Mouse (Mus musculus) NIH3T3 (cell line): ENCODE measurements around the gene Ppp1r37.

Source experiments
- DNase-seq: peaks from one replicate; pipeline ENCODE4 v3.0.0-alpha.2; 2012; ENCODE audit warnings: low read depth

Ppp1r37 gene

DNA sequence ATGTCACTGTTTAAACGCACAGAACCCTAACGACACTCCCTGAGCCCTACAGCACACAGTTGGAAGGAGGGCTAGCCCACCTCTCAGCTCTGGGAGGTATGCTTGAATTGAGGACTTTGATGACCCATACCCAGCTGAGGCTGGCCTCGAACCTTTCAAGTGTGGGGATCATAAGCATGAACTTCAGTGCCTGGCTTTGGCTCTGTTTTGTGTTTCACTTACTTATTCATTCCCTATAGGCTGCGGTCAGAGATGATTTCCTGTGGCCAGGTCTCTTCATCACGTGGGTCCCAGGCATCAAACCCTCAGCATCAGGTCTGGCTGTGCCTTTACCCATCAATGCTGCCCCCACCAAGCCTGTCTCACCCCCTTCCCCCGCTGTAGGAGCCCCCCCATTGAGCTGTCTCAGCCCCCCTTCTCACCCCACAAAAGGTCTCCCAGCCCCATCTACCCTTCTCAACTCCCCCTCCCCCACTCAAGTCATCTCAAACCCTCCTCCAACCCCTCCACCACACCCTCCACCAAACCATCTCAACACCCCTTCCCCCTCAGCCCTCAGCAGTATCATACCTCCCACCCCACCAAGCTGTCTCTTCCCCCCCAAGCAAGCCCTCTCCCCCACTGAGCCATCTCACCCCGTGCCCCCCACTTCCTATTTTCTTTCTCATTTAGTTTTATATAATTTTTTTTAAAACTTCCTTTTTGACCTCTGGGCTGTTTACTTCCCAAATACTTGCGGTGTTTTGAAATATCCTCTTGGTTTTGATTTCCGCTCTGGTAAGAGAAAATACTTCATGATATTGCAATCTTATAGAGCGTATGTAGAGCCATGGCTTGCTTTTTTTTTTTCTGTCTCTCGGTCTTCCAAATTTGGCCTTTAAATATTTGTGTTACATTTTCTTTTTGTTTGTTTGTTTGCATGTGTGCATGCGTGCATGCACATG lies 62.2 kb downstream of the Ppp1r37 start:
- DNase-seq, result no peak

DNA sequence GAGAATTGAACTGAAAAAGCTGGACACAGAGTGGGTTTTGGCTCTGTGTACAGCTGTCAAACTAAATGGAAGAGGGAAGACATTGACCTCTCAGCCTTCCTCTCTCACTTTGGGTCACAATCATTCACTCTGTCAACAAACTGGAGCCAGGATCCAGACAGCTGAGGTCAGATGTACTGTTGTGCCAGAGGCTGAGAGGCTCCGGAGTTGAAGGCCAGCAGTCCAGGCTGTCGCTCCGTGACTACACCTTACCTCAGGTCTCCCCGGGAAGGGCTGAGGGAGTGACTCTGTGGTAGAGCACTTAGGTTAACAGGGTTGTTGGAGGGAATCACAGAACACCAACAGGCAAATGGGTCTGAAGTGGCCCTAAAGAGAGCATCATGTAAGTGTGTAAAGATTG lies 64.5 kb downstream of the Ppp1r37 start:
- DNase-seq, result no peak

- DNase-seq, result no peak
These were observed 66.7 kb downstream of the Ppp1r37 start for GRCm38 (mm10) chr7:19496214-19496555.

DNA sequence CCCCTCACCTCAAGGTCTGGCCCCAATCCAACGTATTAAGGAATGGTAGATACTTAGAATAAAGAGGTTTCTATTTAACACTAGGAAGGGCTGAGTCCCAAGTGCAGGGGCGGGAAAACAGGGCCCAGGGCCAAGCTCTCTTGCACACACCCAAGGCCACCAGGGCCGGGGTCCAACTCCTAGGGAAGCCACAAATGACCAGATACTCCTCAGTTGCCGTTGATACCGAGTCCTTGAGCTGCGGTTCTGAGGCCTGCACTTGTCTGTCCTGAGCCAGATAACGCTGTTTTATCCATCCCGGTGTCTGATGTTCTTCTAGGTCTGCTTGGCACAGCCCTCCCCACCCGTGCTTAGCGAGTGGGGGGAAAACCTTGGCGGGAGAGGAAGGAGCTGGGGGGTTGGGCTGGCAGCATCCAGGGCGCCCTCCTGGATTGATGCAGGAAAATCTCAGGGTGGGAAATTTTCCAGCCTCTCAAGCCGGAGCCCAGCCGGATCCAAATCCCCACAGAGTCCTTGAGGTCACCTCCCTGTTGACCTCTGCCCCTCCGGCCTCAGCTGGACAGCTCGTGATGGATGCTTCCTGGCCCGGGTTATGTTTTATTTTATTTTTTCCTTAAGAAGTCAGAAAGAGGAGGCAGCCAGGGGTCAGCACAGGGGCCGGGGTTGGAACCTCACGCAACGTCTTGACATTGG lies 67.2 kb downstream of the Ppp1r37 start:
- DNase-seq, result peak; percentile 26

GRCm38 (mm10) chr7:19494751-19495474 lies 68.0 kb downstream of the Ppp1r37 start:
- DNase-seq, result no peak

- DNase-seq, result no peak
These were observed 71.1 kb downstream of the Ppp1r37 start for GRCm38 (mm10) chr7:19491731-19492130.

DNA sequence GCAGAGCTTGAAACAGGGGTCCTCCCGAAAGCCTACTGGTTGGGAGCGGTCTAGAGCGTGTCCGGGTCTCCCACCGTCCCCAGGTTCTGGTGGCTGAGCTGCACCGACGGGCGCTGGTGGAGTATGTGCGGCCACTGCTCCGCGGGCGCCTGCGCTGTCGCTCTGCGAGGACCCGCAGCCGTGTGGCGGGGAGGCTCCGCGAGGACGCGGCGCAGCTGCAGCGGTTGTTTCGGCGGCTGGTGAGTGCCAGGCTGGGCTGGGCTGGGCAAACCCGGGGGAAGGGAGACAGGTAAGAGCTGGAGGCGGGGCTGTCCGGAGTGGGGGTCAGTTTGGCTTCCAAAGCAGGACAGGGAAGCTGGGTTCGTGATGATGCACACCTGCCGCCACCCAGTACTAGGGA lies 73.4 kb downstream of the Ppp1r37 start:
- no peak for DNase-seq

DNA sequence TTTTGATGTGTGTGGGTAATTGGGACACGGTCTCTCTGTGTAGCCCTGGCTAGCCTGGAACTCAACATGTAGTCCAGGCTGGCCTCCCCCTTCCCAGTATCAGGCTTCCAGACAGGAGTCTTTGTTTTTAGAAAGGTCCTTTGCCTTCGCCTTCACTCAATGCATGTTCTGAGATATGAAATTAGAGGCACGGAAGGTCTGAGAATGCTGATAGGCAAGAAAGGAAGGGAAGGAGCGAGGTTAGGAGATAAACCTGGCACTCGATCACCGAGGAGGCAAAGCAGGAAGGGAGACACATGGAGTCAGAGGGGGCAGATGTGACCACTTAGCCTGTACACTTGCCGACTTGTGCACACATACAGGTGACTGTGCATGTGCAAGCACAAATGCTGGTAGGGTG lies 76.3 kb downstream of the Ppp1r37 start:
- DNase-seq, result no peak

GRCm38 (mm10) chr7:19485488-19485887 lies 77.4 kb downstream of the Ppp1r37 start:
- DNase-seq, result no peak

DNA sequence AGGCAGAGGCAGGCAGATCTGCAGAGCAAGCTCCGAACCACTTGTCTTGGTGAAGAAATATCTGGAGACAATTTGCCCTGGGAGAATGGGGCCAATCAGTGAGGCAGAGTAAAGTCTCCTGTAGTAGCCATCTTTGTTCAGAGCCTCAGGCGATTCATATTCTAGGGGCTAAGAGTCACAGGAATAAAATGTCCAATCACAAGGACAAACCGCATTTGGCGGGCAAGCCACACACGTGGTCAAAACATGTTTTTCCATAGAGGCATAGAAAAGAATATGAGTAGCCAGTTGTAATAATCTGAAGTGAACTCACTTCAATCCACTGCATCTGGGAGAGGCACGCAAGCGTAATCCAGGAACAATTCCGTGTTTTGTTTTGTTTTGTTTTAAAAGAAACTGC lies 79.6 kb downstream of the Ppp1r37 start:
- peak; percentile 53 for DNase-seq
